Mouse (Mus musculus): ENCODE results near the gene C2cd4c. TPM values are rescaled to one million over a fixed set of nuclear protein-coding genes. Genes with fewer than 3 reads are reported as not detected.
A peak's percentile ranks its signal among the peaks of the same experiment; 100 is the strongest.

Gene C2cd4c
- total and polyA plus RNA-seq, 3 experiments = 0.02 to 0.10 TPM; not detected in 1

- TF ChIP-seq POLR2A (IDR thresholded peaks at IDR 0.05; ENCODE audit: insufficient read depth, low read depth, low read length) (no peak), EP300 (IDR thresholded peaks at IDR 0.05; ENCODE audit: insufficient read depth, low read depth, low read length) (no peak), CTCF (IDR thresholded peaks at IDR 0.05) (no peak)
- no peak overlapping the region for H3K9ac ChIP-seq (ENCODE audit: low read depth, low read length)
- no peaks in the 10 kb centered on the region for H3K79me2 ChIP-seq (replicated peaks; ENCODE audit: control insufficient read depth, insufficient read depth, low read length)
- 88% methylated on average over 6 of the region's 6 CpGs for WGBS
- H3K4me1 ChIP-seq (ENCODE audit: control insufficient read depth, insufficient read depth, low read length) = no peaks in the 10 kb centered on the region
- H3K36me3 ChIP-seq (ENCODE audit: control insufficient read depth, insufficient read depth, low read length) = no peaks in the 10 kb centered on the region
- intact Hi-C loops (cut with DNase I) = no loop called here
- no peak overlapping the region for H3K4me3 ChIP-seq
- DNase-seq = no peak
- no peak overlapping the region for H3K27ac ChIP-seq
- no peaks in the 10 kb centered on the region for H3K27me3 ChIP-seq (ENCODE audit: control insufficient read depth, insufficient read depth, low read length)
Measured at GRCm38 (mm10) chr10:79585136-79585535, 28.7 kb downstream of the C2cd4c start.

- Histone ChIP-seq H3K27ac (no peak overlapping the region), H3K4me1 (ENCODE audit: control insufficient read depth, insufficient read depth, low read length) (no peaks in the 10 kb centered on the region), H3K36me3 (ENCODE audit: control insufficient read depth, insufficient read depth, low read length) (no peaks in the 10 kb centered on the region), H3K27me3 (ENCODE audit: control insufficient read depth, insufficient read depth, low read length) (no peaks in the 10 kb centered on the region), H3K79me2 (replicated peaks; ENCODE audit: control insufficient read depth, insufficient read depth, low read length) (no peaks in the 10 kb centered on the region), H3K4me3 (no peak overlapping the region), H3K9ac (ENCODE audit: low read depth, low read length) (no peak overlapping the region)
- 69% methylated on average over 9 of the region's 9 CpGs for WGBS
- DNase-seq = peak in 1 of 2 experiments; percentile 14
- intact Hi-C loops (cut with DNase I) = no loop called here
- TF ChIP-seq CTCF (IDR thresholded peaks at IDR 0.05) (no peak), EP300 (IDR thresholded peaks at IDR 0.05; ENCODE audit: insufficient read depth, low read depth, low read length) (no peak), POLR2A (IDR thresholded peaks at IDR 0.05; ENCODE audit: insufficient read depth, low read depth, low read length) (no peak)
Measured at GRCm38 (mm10) chr10:79584426-79584825, 29.4 kb downstream of the C2cd4c start.

- DNase-seq = no peak
- TF ChIP-seq EP300 (IDR thresholded peaks at IDR 0.05; ENCODE audit: insufficient read depth, low read depth, low read length) = no peak
- TF ChIP-seq POLR2A (IDR thresholded peaks at IDR 0.05; ENCODE audit: insufficient read depth, low read depth, low read length) = no peak
- TF ChIP-seq CTCF (IDR thresholded peaks at IDR 0.05) = no peak
Measured at GRCm38 (mm10) chr10:79584021-79584420, 29.8 kb downstream of the C2cd4c start.

GRCm38 (mm10) chr10:79581501-79581900, 32.3 kb downstream of the C2cd4c start:
- Histone ChIP-seq H3K4me3 (no peak overlapping the region), H3K4me1 (ENCODE audit: control insufficient read depth, insufficient read depth, low read length) (no peaks in the 10 kb centered on the region), H3K27ac (no peak overlapping the region), H3K36me3 (ENCODE audit: control insufficient read depth, insufficient read depth, low read length) (no peaks in the 10 kb centered on the region), H3K9ac (ENCODE audit: low read depth, low read length) (no peak overlapping the region), H3K27me3 (ENCODE audit: control insufficient read depth, insufficient read depth, low read length) (no peaks in the 10 kb centered on the region), H3K79me2 (replicated peaks; ENCODE audit: control insufficient read depth, insufficient read depth, low read length) (no peaks in the 10 kb centered on the region)
- DNase-seq = peak in 1 of 2 experiments; percentile 9
- WGBS = 87% methylated on average over 8 of the region's 8 CpGs
- intact Hi-C loops (cut with DNase I) = no loop called here
- no peak for TF ChIP-seq CTCF (IDR thresholded peaks at IDR 0.05)
- no peak for TF ChIP-seq EP300 (IDR thresholded peaks at IDR 0.05; ENCODE audit: insufficient read depth, low read depth, low read length)
- no peak for TF ChIP-seq POLR2A (IDR thresholded peaks at IDR 0.05; ENCODE audit: insufficient read depth, low read depth, low read length)

More at GRCm38 (mm10) chr10:79584021-79584420, 29.8 kb downstream of the C2cd4c start:
- Histone ChIP-seq H3K4me3 (no peak overlapping the region), H3K4me1 (ENCODE audit: control insufficient read depth, insufficient read depth, low read length) (no peaks in the 10 kb centered on the region), H3K79me2 (replicated peaks; ENCODE audit: control insufficient read depth, insufficient read depth, low read length) (no peaks in the 10 kb centered on the region), H3K27me3 (ENCODE audit: control insufficient read depth, insufficient read depth, low read length) (no peaks in the 10 kb centered on the region), H3K27ac (no peak overlapping the region), H3K36me3 (ENCODE audit: control insufficient read depth, insufficient read depth, low read length) (no peaks in the 10 kb centered on the region), H3K9ac (ENCODE audit: low read depth, low read length) (no peak overlapping the region)
- 47% methylated on average over 7 of the region's 7 CpGs for WGBS
- intact Hi-C loops (cut with DNase I) = no loop called here

DNA sequence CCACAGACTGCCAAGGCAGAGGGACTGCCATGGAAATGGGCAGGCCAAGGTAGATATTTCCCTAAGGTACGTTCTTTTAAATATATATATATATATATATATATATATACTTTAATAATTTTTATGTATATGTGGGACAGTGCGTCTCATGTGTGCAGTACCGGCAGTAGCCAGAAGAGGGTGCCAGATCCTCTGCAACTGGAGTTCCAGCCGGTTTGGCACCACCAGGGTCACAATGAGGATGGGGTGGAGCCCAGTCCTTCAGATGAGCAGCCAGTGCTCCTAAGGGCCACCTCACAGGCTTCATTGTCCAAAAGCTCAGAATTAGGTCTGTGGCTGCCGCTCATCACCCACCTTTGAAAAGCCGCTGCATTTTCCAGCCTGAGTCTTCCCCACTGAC, 33.0 kb downstream of the C2cd4c start:
- H3K4me1 ChIP-seq (ENCODE audit: control insufficient read depth, insufficient read depth, low read length) = no peaks in the 10 kb centered on the region
- 43% methylated on average over 6 of the region's 6 CpGs for WGBS
- H3K27me3 ChIP-seq (ENCODE audit: control insufficient read depth, insufficient read depth, low read length) = no peaks in the 10 kb centered on the region
- TF ChIP-seq EP300 (IDR thresholded peaks at IDR 0.05; ENCODE audit: insufficient read depth, low read depth, low read length) = no peak
- TF ChIP-seq CTCF (IDR thresholded peaks at IDR 0.05) = peak; percentile 60
- no peaks in the 10 kb centered on the region for H3K36me3 ChIP-seq (ENCODE audit: control insufficient read depth, insufficient read depth, low read length)
- no peaks in the 10 kb centered on the region for H3K79me2 ChIP-seq (replicated peaks; ENCODE audit: control insufficient read depth, insufficient read depth, low read length)
- intact Hi-C loops (cut with DNase I) = no loop called here
- no peak overlapping the region for H3K4me3 ChIP-seq
- no peak overlapping the region for H3K27ac ChIP-seq
- no peak overlapping the region for H3K9ac ChIP-seq (ENCODE audit: low read depth, low read length)
- peak in 1 of 2 experiments; percentile 23 for DNase-seq

DNA sequence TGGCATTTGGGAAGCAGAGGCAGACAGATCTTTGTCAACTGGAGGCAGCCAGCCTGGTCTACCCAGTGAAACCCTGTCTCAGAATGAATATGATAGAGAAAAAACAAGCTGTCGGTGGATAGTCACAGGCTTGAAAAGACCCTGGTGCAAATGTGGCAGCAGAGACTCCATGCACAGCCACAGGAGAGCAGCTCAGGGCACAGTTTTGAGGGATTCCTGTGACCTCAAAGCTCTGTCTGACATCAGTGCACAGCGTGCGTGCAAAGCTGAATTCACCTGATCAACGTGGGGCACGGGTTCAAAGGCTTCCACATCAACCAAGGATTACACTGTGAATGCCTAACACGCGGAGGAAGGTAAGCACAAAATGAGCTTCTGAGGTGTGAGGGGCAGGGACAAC, 33.5 kb downstream of the C2cd4c start:
- Histone ChIP-seq H3K36me3 (ENCODE audit: control insufficient read depth, insufficient read depth, low read length) (no peaks in the 10 kb centered on the region), H3K9ac (ENCODE audit: low read depth, low read length) (no peak overlapping the region), H3K79me2 (replicated peaks; ENCODE audit: control insufficient read depth, insufficient read depth, low read length) (no peaks in the 10 kb centered on the region), H3K27ac (no peak overlapping the region), H3K4me3 (no peak overlapping the region), H3K27me3 (ENCODE audit: control insufficient read depth, insufficient read depth, low read length) (no peaks in the 10 kb centered on the region), H3K4me1 (ENCODE audit: control insufficient read depth, insufficient read depth, low read length) (no peaks in the 10 kb centered on the region)
- intact Hi-C loops (cut with DNase I) = no loop called here
- WGBS = 72% methylated on average over 7 of the region's 7 CpGs
- DNase-seq = no peak
- TF ChIP-seq CTCF (IDR thresholded peaks at IDR 0.05) = no peak
- no peak for TF ChIP-seq POLR2A (IDR thresholded peaks at IDR 0.05; ENCODE audit: insufficient read depth, low read depth, low read length)
- TF ChIP-seq EP300 (IDR thresholded peaks at IDR 0.05; ENCODE audit: insufficient read depth, low read depth, low read length) = no peak
